Comparison of ENCODE assay signal across 9 mouse cellular contexts in genomic region chr11:33202296-33202695, GRCm38 (mm10). TPM values are rescaled to one million over a fixed set of nuclear protein-coding genes. Genes with fewer than 3 reads are reported as not detected.
DNase-seq lines count a peak whose midpoint lies in the region; ATAC-seq lines count a peak whose summit lies in the region.
"Had no signal": no experiment of that assay in that cellular context is flagged by ENCODE, and none has a peak within 500 bp of the region (broad histone marks: within the 10 kb centered on the region; RNA-seq: fewer than 3 reads in every experiment).

No protein-coding gene starts in this region.

- no peak overlapping the region for H3K27ac ChIP-seq in forebrain, embryonic 11.5 days (ENCODE audit: low read depth, low read length)
- no peak overlapping the region for H3K27ac ChIP-seq in forebrain, embryonic 15.5 days (replicated peaks)
- H3K27ac ChIP-seq in midbrain, embryonic 11.5 days (ENCODE audit: low read depth, low read length), result no peak overlapping the region
- no peak overlapping the region for H3K27ac ChIP-seq in midbrain, embryonic 16.5 days (ENCODE audit: low read length)
- H3K27ac ChIP-seq in hindbrain, embryonic 13.5 days, result peak overlapping the region; percentile 90
- H3K27ac ChIP-seq in stomach, embryonic 15.5 days, result no peak overlapping the region
- H3K27ac ChIP-seq: macrophage had no signal

- peak; percentile 69 for DNase-seq in forebrain, embryonic 11.5 days (ENCODE audit: low spot score)
- peak; percentile 92 for DNase-seq in midbrain, embryonic 11.5 days (ENCODE audit: low spot score, missing footprints)
- no peak for DNase-seq in urinary bladder, adult 18-20 months (ENCODE audit: low spot score in 2 of 2)

- H3K27me3 ChIP-seq in forebrain, embryonic 11.5 days (ENCODE audit: control insufficient read depth, insufficient read depth, low read length), result peaks cover 95% of the 10 kb centered on the region
- H3K27me3 ChIP-seq in forebrain, embryonic 15.5 days, result peaks cover 79% of the 10 kb centered on the region
- peaks cover 93% of the 10 kb centered on the region for H3K27me3 ChIP-seq in midbrain, embryonic 11.5 days (ENCODE audit: control insufficient read depth, insufficient read depth, low read length)
- peaks cover 48% of the 10 kb centered on the region for H3K27me3 ChIP-seq in midbrain, embryonic 16.5 days (ENCODE audit: control insufficient read depth, insufficient read depth, low read depth, low read length)
- H3K27me3 ChIP-seq in hindbrain, embryonic 13.5 days, result peaks cover 93% of the 10 kb centered on the region
- peaks cover 98% of the 10 kb centered on the region for H3K27me3 ChIP-seq in stomach, embryonic 15.5 days (replicated peaks)

- peaks cover 2% of the 10 kb centered on the region for H3K9me3 ChIP-seq in forebrain, embryonic 11.5 days (ENCODE audit: control insufficient read depth, low read length)
- no peaks in the 10 kb centered on the region for H3K9me3 ChIP-seq in forebrain, embryonic 15.5 days
- no peaks in the 10 kb centered on the region; the same call in 1 of the 2 replicates for H3K9me3 ChIP-seq in midbrain, embryonic 11.5 days (ENCODE audit: control insufficient read depth, low read length)
- peaks cover 3% of the 10 kb centered on the region; the same call in 1 of the 2 replicates for H3K9me3 ChIP-seq in midbrain, embryonic 16.5 days (replicated peaks; ENCODE audit: control insufficient read depth, low read length, poor library complexity, severe bottlenecking)
- H3K9me3 ChIP-seq in hindbrain, embryonic 13.5 days, result no peaks in the 10 kb centered on the region; the same call in 1 of the 2 replicates
- no peaks in the 10 kb centered on the region for H3K9me3 ChIP-seq in stomach, embryonic 15.5 days

- H3K9ac ChIP-seq in forebrain, embryonic 11.5 days (ENCODE audit: low read length), result no peak overlapping the region
- no peak overlapping the region for H3K9ac ChIP-seq in forebrain, embryonic 15.5 days (replicated peaks)
- H3K9ac ChIP-seq in midbrain, embryonic 11.5 days (ENCODE audit: low read length), result no peak overlapping the region
- no peak overlapping the region for H3K9ac ChIP-seq in midbrain, embryonic 16.5 days (ENCODE audit: low read depth, low read length)
- H3K9ac ChIP-seq in hindbrain, embryonic 13.5 days, result peak overlapping the region; percentile 74
- no peak overlapping the region for H3K9ac ChIP-seq in stomach, embryonic 15.5 days

- H3K36me3 ChIP-seq in forebrain, embryonic 11.5 days (ENCODE audit: control insufficient read depth, insufficient read depth, low read length), result no peaks in the 10 kb centered on the region
- no peaks in the 10 kb centered on the region for H3K36me3 ChIP-seq in forebrain, embryonic 15.5 days
- no peaks in the 10 kb centered on the region for H3K36me3 ChIP-seq in midbrain, embryonic 11.5 days (ENCODE audit: control insufficient read depth, insufficient read depth, low read length)
- no peaks in the 10 kb centered on the region for H3K36me3 ChIP-seq in midbrain, embryonic 16.5 days (ENCODE audit: control insufficient read depth, insufficient read depth, low read length)
- H3K36me3 ChIP-seq in hindbrain, embryonic 13.5 days, result no peaks in the 10 kb centered on the region
- no peaks in the 10 kb centered on the region for H3K36me3 ChIP-seq in stomach, embryonic 15.5 days

- H3K4me1 ChIP-seq in forebrain, embryonic 11.5 days (replicated peaks; ENCODE audit: control insufficient read depth, insufficient read depth, low read length), result peaks cover 32% of the 10 kb centered on the region
- H3K4me1 ChIP-seq in forebrain, embryonic 15.5 days, result peaks cover 43% of the 10 kb centered on the region
- peaks cover 33% of the 10 kb centered on the region for H3K4me1 ChIP-seq in midbrain, embryonic 11.5 days (ENCODE audit: control insufficient read depth, insufficient read depth, low read length)
- peaks cover 2% of the 10 kb centered on the region; the same call in 1 of the 2 replicates for H3K4me1 ChIP-seq in midbrain, embryonic 16.5 days (ENCODE audit: control insufficient read depth, insufficient read depth, low read length)
- peaks cover 40% of the 10 kb centered on the region for H3K4me1 ChIP-seq in hindbrain, embryonic 13.5 days (replicated peaks)
- H3K4me1 ChIP-seq in stomach, embryonic 15.5 days, result peaks cover 38% of the 10 kb centered on the region

- WGBS in forebrain, embryonic 11.5 days, result 1% methylated on average over 37 of the region's 37 CpGs
- WGBS in forebrain, embryonic 15.5 days, result 1% methylated on average over 37 of the region's 37 CpGs
- under 1% methylated on average over 34 of the region's 37 CpGs for WGBS in midbrain, embryonic 11.5 days
- 2% methylated on average over 34 of the region's 37 CpGs for WGBS in midbrain, embryonic 16.5 days
- WGBS in hindbrain, embryonic 13.5 days, result under 1% methylated on average over 37 of the region's 37 CpGs
- 1% methylated on average over 34 of the region's 37 CpGs for WGBS in stomach, embryonic 15.5 days

- H3K4me2 ChIP-seq in forebrain, embryonic 11.5 days (ENCODE audit: low read depth, low read length, severe bottlenecking), result no peak overlapping the region
- H3K4me2 ChIP-seq in forebrain, embryonic 15.5 days (replicated peaks), result no peak overlapping the region
- H3K4me2 ChIP-seq in midbrain, embryonic 11.5 days, result no peak overlapping the region
- H3K4me2 ChIP-seq in midbrain, embryonic 16.5 days (ENCODE audit: low read length), result no peak overlapping the region
- peak overlapping the region; percentile 52 for H3K4me2 ChIP-seq in hindbrain, embryonic 13.5 days
- no peak overlapping the region for H3K4me2 ChIP-seq in stomach, embryonic 15.5 days

- no peak overlapping the region for H3K4me3 ChIP-seq in forebrain, embryonic 11.5 days (ENCODE audit: low read depth, low read length)
- no peak overlapping the region for H3K4me3 ChIP-seq in forebrain, embryonic 15.5 days
- peak overlapping the region; percentile 34 for H3K4me3 ChIP-seq in midbrain, embryonic 11.5 days (ENCODE audit: low read depth, low read length)
- no peak overlapping the region for H3K4me3 ChIP-seq in midbrain, embryonic 16.5 days (ENCODE audit: low read depth, low read length)
- peak overlapping the region; percentile 47 for H3K4me3 ChIP-seq in hindbrain, embryonic 13.5 days
- 0 out of 2 replicates have a peak overlapping the region, but pooled peaks have one; percentile 27 for H3K4me3 ChIP-seq in stomach, embryonic 15.5 days (replicated peaks)

- ATAC-seq in forebrain, embryonic 11.5 days (replicated peaks; ENCODE audit: low FRiP score), result no peak
- no peak for ATAC-seq in forebrain, embryonic 15.5 days (replicated peaks)
- ATAC-seq in midbrain, embryonic 11.5 days (ENCODE audit: low FRiP score), result no peak
- no peak for ATAC-seq in midbrain, embryonic 16.5 days
- no peak for ATAC-seq in hindbrain, embryonic 13.5 days (ENCODE audit: low FRiP score)
- ATAC-seq in stomach, embryonic 15.5 days (ENCODE audit: insufficient read depth, low FRiP score, low read depth), result no peak
- ATAC-seq in CD4-positive, CD25-positive, alpha-beta regulatory T cell, adult 4 months, result no peak

RNA-seq across cellular contexts. Expression of gene Tlx3, which starts 1.1 kb away (rescaled TPM):
- not detected in 2 replicates for polyA plus RNA-seq in forebrain, embryonic 11.5 days (2014; fragmentation: Nextera tagmentation; extraction: Ambion mirVana)
- 0.18 TPM in 1 of 2 replicates, not detected in the other for polyA plus RNA-seq in forebrain, embryonic 15.5 days (2015; fragmentation: Nextera tagmentation; extraction: Ambion mirVana)
- polyA plus RNA-seq in midbrain, embryonic 11.5 days (2014; fragmentation: Nextera tagmentation; extraction: Ambion mirVana), result 1.9 and 2.9 TPM in 2 replicates
- 0.85 and 0.89 TPM in 2 replicates for polyA plus RNA-seq in midbrain, embryonic 16.5 days (2015; fragmentation: Nextera tagmentation; extraction: Ambion mirVana)
- polyA plus RNA-seq in hindbrain, embryonic 13.5 days (2015; fragmentation: Nextera tagmentation; extraction: Ambion mirVana), result 20.2 and 29.0 TPM in 2 replicates
- polyA plus RNA-seq in stomach, embryonic 15.5 days (2015; fragmentation: Nextera tagmentation; extraction: Ambion mirVana), result 0.08 TPM in 1 of 2 replicates, not detected in the other
- polyA plus RNA-seq in CD4-positive, CD25-positive, alpha-beta regulatory T cell, adult 4 months (2017; shearing (Covaris generic)), result not detected
- polyA plus RNA-seq: macrophage had no signal

RNA-seq across cellular contexts. Expression of gene Npm1, which starts 39.3 kb away (rescaled TPM):
- 1,065 and 1,104 TPM in 2 replicates for polyA plus RNA-seq in forebrain, embryonic 11.5 days (2014; fragmentation: Nextera tagmentation; extraction: Ambion mirVana)
- polyA plus RNA-seq in forebrain, embryonic 15.5 days (2015; fragmentation: Nextera tagmentation; extraction: Ambion mirVana), result 492 and 513 TPM in 2 replicates
- 1,003 and 1,036 TPM in 2 replicates for polyA plus RNA-seq in midbrain, embryonic 11.5 days (2014; fragmentation: Nextera tagmentation; extraction: Ambion mirVana)
- 349 and 380 TPM in 2 replicates for polyA plus RNA-seq in midbrain, embryonic 16.5 days (2015; fragmentation: Nextera tagmentation; extraction: Ambion mirVana)
- 542 and 556 TPM in 2 replicates for polyA plus RNA-seq in hindbrain, embryonic 13.5 days (2015; fragmentation: Nextera tagmentation; extraction: Ambion mirVana)
- polyA plus RNA-seq in stomach, embryonic 15.5 days (2015; fragmentation: Nextera tagmentation; extraction: Ambion mirVana), result 849 and 936 TPM in 2 replicates
- polyA plus RNA-seq in CD4-positive, CD25-positive, alpha-beta regulatory T cell, adult 4 months (2017; shearing (Covaris generic)), result 1,000 to 10,000 TPM; 1,268 to 1,417 TPM

RNA-seq across cellular contexts. Expression of gene Fgf18, which starts 55.1 kb away (rescaled TPM):
- 2.7 and 4.1 TPM in 2 replicates for polyA plus RNA-seq in forebrain, embryonic 11.5 days (2014; fragmentation: Nextera tagmentation; extraction: Ambion mirVana)
- polyA plus RNA-seq in forebrain, embryonic 15.5 days (2015; fragmentation: Nextera tagmentation; extraction: Ambion mirVana), result 3.0 and 4.3 TPM in 2 replicates
- polyA plus RNA-seq in midbrain, embryonic 11.5 days (2014; fragmentation: Nextera tagmentation; extraction: Ambion mirVana), result 3.9 and 5.2 TPM in 2 replicates
- 2.7 and 4.8 TPM in 2 replicates for polyA plus RNA-seq in midbrain, embryonic 16.5 days (2015; fragmentation: Nextera tagmentation; extraction: Ambion mirVana)
- polyA plus RNA-seq in hindbrain, embryonic 13.5 days (2015; fragmentation: Nextera tagmentation; extraction: Ambion mirVana), result 4.8 and 5.0 TPM in 2 replicates
- 3.7 and 4.1 TPM in 2 replicates for polyA plus RNA-seq in stomach, embryonic 15.5 days (2015; fragmentation: Nextera tagmentation; extraction: Ambion mirVana)
- not detected for polyA plus RNA-seq in CD4-positive, CD25-positive, alpha-beta regulatory T cell, adult 4 months (2017; shearing (Covaris generic))
- polyA plus RNA-seq: macrophage had no signal

Comparison
In these comparisons a context has a peak if more than half of its experiments do, and no peak if none do; other contexts are left out.
1. H3K4me3 ChIP-seq: peak in midbrain, embryonic 11.5 days (single experiment), hindbrain, embryonic 13.5 days (single experiment) and stomach, embryonic 15.5 days (single experiment); none in forebrain, embryonic 11.5 days (single experiment), forebrain, embryonic 15.5 days (single experiment) and midbrain, embryonic 16.5 days (single experiment).
2. DNase-seq: peak in forebrain, embryonic 11.5 days (single experiment) and midbrain, embryonic 11.5 days (single experiment); none in urinary bladder, adult 18-20 months (0 of 2).